Mouse (Mus musculus) myocyte (in vitro differentiated cells): ENCODE measurements at regions not wholly inside any gene's neighbourhood (a gene's known extent, or its start where the extent isn't known, plus 50 kb on each side); places are given as distances from the start of the nearest gene placed in this dataset.

Source experiments
- CEBPB ChIP-seq: IDR thresholded peaks from 2 replicates; pipeline ENCODE4 v1.6.1; 2011; ENCODE audit warnings: mild to moderate bottlenecking, moderate library complexity; ENCODE audit not compliant: poor library complexity, insufficient read depth, severe bottlenecking
- E2F4 ChIP-seq: IDR thresholded peaks from one replicate; pipeline ENCODE4 v1.6.1; 2011; ENCODE audit warnings: mild to moderate bottlenecking, control low read depth, moderate library complexity; ENCODE audit not compliant: insufficient read depth
- MYOD1 ChIP-seq, 3 experiments: IDR thresholded peaks; one replicate each; pipeline ENCODE4 v1.6.1; 2011; ENCODE audit warnings: control low read depth in 2 of 3, low read depth in 2 of 3, mild to moderate bottlenecking in 2 of 3, moderate library complexity in 1 of 3; ENCODE audit not compliant: insufficient read length in 2 of 3, control insufficient read depth in 1 of 3
- POLR2A ChIP-seq: IDR thresholded peaks from one replicate; pipeline ENCODE4 v1.6.1; 2011; ENCODE audit warnings: low read depth, mild to moderate bottlenecking, control low read depth, moderate library complexity; ENCODE audit not compliant: insufficient read length
- POLR2AphosphoS2 ChIP-seq: IDR thresholded peaks from one replicate; pipeline ENCODE4 v1.6.1; 2011; ENCODE audit warnings: low read depth, control low read depth; ENCODE audit not compliant: insufficient read length
- REST ChIP-seq: IDR thresholded peaks from one replicate; pipeline ENCODE4 v1.6.1; 2011; ENCODE audit warnings: mild to moderate bottlenecking, control low read depth, moderate library complexity; ENCODE audit not compliant: insufficient read depth, insufficient read length
- SRF ChIP-seq: IDR thresholded peaks from one replicate; pipeline ENCODE4 v1.6.1; 2011; ENCODE audit warnings: low read depth; ENCODE audit not compliant: control insufficient read depth, insufficient read length
- TCF12 ChIP-seq: IDR thresholded peaks from one replicate; pipeline ENCODE4 v1.6.1; 2011; ENCODE audit warnings: mild to moderate bottlenecking, control low read depth; ENCODE audit not compliant: poor library complexity, insufficient read depth, severe bottlenecking
- TCF3 ChIP-seq: IDR thresholded peaks from one replicate; pipeline ENCODE4 v1.6.1; 2011; ENCODE audit warnings: low read depth, control low read depth; ENCODE audit not compliant: insufficient read length
- USF1 ChIP-seq: IDR thresholded peaks from one replicate; pipeline ENCODE4 v1.6.1; 2011; ENCODE audit warnings: low read depth, mild to moderate bottlenecking, control low read depth, moderate library complexity

- TF ChIP-seq MYOD1 (IDR thresholded peaks at IDR 0.05; ENCODE audit: control insufficient read depth in 1 of 3, insufficient read length in 2 of 3, low read depth in 2 of 3) (no peak), POLR2AphosphoS2 (no peak), POLR2A (no peak), TCF12 (no peak), TCF3 (no peak), SRF (no peak), USF1 (no peak), E2F4 (no peak), CEBPB (no peak), REST (no peak)
Measured at GRCm38 (mm10) chr15:51254143-51254542, 2630.6 kb upstream of the Gm7489 start.
